Mouse (Mus musculus) spleen, postnatal 14 days (tissue): ENCODE data around the gene Eif2ak3.

Source experiments
- DNase-seq, 2 experiments: peaks; one replicate each; pipeline ENCODE4 v3.0.0; 2021 to 2022; ENCODE audit warnings: low spot score in 2 of 2

The Eif2ak3 gene

DNA sequence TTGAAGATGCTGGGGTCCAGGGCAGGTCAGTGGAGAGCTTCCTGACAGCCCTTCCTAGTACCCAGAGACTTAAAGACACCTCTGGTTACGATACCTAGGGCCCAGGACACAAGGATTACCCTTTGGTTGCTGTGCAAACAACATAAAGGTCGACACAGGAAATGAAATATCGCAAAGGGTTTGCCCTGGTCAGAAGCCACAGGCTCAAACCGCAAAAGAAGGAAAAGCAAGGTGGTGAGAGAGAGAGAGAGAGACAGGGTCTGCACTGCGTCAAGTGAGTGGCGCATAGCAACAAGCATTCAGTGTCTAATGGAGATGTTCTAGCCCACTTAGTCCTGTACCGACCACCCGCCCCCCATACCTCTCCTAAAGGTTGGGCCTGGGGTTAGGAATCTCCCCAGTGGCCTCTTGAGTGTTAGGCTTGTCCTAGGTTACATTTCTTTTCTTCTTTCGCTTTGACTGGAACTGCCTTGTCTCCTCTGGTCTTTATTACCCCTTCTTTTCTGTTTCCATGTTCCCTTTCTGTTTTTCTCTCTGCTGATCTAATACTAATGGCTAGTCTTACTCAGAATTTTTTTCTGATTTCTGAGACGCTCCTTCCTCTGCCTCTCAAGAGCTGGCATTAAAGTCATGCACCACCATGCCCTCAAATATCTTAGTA is 13.0 kb upstream of the Eif2ak3 start:
- DNase-seq = no peak

DNA sequence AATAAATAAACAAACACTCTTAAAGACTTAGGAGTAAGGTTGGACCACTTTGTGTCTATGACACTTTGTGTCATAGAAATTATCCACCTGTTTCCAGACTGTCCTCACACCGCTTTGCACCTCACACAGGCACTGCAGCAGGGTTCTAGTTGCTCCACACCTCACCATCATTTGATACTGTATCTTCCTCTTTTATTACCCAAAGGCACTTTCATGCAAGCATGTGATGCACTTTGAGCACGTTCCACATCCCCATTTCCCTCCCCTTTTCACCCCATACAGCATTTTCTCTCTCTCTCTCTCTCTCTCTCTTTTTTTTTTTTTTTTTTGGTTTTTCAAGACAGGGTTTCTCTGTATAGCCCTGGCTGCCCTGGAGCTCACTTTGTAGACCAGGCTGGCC is 7.0 kb upstream of the Eif2ak3 start:
- DNase-seq = no peak

DNA sequence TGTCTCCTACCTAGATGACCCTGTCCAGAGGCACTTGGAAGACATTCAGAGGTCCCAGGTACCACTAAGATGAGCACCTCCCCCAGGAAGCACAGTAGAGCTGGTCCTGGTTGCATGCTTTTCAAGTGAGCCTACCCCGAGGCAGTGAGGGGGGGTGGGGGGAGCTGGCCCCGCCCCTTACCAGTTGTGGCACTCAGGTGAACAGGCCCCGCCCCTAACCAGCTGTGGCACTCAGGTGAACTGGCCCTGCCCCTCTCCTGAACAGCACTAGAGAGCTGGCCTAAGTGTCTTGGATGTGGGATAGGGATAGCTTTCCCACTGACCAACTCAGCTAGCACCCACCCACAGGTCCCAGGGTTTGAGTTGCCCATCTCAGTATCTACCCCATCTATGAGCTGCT is 5.8 kb upstream of the Eif2ak3 start:
- DNase-seq = no peak

DNA sequence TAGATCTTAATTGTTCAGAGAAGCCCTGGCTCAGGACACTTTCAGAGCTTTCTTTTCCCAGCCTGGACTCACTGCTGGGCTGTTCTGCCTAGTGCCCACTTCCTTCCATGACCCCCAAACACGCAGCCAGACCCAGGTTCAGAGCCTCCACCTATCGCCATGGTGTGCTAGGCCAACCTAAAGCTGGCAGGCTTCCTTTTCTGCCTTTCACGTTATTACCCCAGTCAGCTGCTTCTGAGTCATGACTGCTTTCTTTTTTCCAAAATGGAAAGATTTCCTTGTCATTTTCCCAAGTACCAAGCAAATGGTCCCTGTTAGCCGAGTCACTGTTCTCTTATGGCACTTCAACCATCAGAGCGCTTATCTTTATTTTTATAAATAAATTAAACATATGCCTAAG is 4.0 kb upstream of the Eif2ak3 start:
- DNase-seq = no peak

DNA sequence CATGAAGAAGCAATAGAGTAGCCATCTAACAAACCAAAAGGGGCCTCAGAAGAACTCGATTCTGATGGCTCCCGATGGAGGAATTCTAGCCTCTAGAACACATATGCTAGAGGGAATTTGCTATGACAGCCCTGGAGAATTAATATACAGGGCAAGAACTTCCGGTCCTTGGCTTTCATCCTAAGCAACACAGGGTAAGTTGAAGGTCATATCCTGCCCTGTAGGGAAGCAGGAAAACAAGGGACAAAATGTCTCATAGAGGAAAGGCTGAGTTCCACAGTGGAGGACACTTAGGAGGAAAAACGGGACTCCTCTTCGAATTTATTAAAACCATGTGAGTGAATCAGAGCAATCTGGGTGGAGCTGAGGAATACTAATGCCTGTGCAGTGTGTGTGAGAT is 1.3 kb upstream of the Eif2ak3 start:
- DNase-seq = no peak

DNA sequence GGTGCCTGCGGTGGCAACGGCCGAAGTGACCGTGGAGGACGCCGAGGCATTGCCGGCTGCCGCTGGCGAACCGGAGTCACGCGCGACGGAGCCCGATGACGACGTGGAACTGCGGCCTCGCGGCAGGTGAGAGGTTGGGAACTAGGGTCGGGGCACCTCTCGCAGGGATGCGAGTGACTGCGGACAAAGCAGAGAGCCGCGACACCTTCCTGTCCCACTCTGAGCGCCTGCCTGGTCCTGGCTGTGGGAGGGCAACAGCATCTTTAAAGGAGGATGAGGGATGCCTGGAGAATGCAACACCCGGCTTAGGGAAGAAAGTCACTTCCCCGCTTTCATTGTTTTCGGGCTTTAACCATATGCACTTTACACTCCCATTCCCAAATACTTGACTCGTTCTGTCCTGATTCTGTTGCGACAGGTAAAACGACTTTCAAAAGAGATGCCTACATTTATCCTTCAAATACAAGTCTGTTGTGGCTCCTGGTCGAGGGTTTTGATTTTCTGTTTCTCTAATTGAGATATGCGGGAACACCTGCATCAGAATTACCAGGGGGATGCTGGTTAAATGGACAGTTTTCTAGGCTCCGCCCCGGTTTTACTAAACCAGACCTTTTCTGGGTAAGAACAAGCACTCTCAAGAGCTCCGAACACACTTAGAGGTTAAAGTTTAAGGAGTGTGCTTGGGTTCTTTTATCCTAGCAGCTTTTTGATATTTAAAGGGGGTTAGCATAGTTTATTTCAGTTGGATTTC is 756 bp downstream of the Eif2ak3 start:
- peak; percentile 17 to 45 for DNase-seq

DNA sequence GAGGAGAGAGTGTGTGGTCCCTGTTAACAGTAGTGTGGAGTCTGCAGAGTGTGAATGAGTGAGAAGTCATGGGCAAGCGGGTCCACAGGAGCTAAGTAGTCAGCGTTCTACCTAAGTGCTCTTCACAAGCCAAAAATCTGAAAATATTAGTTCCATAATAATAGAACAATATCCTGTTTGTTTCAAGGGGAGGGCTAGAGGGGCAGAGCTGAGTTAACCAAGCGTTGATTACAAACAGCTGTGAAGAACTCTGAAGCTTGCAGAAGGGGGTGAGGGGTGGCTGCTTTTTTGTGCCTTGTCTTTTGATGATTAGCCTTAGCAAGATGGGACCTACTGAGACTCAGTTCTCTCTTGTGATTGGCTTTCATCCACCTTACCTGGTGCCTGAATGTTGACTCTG is 3.1 kb downstream of the Eif2ak3 start:
- DNase-seq = no peak

DNA sequence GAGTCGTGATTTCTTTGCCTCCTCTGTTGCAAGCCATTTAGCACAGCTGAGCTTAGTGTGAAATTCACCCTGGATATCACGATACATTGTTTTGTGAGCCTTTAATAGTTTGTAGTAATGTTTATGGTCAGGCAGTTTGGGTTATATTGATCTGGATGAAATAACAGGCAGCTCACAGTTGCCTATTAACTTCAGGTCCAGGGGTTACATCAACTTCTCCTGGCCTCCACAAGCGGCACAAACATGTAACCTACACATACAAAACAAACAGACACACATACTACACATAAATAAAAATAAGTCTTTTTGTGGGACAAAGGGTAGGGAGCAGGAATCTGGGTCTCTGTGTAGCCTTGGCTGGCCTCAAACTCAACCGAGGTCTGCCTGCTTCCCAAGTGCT is 9.1 kb downstream of the Eif2ak3 start:
- no peak for DNase-seq

DNA sequence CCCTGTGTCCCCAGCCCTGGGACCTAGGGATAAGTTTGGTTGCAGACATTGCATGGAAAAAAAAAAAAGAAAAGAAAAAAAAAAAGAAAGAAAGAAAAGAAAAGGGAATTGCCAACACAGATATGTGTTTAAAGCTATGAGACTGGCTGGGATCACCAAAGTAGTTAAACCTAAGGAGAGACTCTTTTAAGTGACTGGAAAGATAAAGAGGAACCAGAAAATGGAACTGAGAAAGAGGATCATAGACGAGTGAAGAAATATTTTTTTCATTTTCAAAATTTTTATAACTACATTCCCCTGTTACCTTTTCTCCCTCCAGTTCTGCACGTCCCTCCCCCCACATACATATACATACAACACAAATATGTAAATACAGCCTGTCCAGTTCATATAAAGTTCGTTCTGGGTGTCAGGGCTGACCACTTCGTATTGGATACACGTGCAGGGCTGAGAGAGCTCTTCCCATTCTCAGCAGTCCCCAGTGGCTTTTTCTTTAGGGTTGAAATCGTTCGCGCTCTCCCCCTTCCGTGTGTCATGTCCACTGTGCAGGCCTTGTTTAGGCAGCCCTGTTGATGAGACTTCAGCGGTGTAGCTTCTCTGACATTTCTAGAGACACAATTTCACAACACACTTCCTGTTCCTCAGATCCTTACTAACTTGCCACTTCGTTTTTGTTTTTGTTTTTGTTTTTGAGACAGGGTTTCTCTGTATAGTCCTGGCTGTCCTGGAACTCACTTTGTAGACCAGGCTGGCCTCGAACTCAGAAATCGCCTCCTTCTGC is 11.4 kb downstream of the Eif2ak3 start:
- no peak for DNase-seq

DNA sequence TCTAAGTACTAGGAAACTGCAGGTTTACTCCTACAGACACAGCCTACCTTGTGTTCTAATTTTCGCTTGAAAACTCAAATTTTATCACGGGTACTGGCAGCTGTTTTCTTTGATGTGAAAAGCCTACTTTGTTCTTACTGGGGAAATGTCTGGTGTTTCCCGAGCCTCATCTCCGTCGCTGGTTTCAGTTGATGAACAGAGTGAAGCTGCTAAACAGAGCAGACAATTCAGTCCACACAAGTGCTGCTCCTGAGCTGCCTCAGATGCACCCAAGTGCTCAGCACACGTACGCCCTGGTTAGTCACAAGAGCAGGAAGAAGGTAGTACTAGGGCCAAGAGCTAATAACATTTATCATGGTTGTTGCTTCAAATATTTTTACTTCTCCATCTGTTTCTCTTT is 18.4 kb downstream of the Eif2ak3 start:
- no peak for DNase-seq

DNA sequence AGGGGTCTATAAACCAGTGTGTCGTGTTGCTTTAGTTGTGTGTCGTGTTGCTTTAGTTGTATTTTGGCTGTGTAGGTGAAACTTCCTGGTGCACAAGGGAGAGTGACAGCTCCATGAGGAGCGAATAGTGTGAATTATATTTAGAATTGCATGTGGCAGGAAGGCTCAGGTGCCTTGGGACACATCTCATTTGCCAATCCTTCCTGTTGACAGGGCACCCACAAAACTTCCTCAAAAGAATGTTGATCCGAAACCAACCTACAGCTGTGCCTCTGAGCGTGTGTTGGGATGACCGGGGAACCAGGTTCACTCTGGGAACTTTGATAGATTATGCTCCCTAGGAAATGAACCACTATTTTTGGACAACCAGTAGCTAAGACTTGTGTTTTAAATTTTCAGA is 20.0 kb downstream of the Eif2ak3 start:
- no peak for DNase-seq

DNA sequence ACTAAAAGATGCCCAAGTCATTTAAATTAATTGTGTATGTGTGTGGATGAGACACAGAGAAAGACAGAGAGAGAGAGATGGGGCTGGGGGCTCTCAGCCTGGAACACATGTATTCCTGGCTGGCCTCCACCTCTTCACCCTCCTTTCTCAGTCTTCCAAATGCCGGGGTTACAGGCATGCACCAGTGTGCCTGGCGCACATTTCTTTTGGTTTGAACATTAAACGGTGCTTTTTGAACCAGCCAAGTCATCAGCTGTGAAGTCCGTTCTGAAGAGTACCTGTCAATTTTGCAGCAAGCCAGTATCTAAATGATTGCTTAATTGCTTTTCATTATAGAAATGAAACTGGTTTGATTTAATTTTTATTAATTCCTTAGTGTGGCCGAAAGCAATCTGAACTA is 22.4 kb downstream of the Eif2ak3 start:
- no peak for DNase-seq

DNA sequence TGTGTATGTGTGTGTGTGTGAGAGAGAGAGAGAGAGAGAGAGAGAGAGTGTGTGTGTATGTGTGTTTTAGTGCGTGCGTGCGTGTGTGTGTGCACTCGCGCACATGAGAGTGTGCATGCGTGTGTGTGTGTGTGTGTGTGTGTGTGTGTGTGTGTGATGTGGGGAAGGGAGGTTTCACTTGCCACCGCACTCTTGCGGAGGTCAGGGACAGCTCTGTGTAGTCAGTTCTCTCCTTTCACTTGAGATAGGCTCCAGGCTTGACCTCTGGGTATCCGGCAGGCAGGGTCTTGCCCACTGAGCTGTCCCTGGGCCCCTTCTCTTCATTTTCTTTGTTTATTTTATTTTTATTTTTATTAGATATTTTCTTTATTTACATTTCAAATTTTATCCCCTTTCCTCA is 23.0 kb downstream of the Eif2ak3 start:
- no peak for DNase-seq

DNA sequence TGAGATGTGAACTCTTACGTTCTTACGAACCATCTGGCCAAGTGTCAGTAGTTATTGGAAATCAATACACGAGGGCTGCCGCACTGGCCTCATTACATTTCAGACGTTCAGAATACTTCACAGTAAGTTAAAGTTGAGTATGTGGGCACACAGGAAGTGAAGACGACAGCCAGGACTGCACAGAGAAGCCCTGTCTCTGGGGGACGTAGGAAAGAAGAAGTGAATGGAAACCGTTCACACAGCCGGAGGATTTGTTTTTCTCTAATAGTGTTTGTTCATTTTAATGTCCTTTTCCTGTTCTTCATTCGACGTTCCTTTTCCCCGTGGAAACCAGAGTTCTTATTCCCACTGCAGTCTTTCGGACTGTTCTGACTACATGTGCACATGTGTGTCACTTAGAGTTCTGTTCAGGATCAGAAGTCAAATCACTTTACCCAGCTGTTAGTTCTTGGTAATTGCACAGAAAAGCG is 27.2 kb downstream of the Eif2ak3 start:
- DNase-seq = peak in 1 of 2 experiments; percentile 9

DNA sequence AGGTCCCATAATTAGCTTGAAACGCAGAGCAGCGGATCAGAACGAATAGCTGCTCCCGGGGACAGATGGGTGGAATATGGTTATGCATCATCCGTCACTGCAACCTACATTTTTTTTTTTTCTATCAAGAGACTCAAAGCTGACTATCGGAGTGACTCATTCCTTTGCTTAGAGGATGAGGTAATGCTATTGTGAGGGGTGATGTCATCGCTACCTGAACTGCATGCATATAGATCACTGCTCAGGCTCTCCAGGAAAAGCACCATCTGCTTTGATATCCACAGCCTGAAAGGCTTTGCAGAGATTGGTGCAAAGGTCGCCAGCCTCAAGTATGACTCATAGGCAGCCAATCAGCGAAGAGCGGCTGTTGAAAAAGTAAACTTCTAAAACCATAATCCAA is 27.8 kb downstream of the Eif2ak3 start:
- no peak for DNase-seq

DNA sequence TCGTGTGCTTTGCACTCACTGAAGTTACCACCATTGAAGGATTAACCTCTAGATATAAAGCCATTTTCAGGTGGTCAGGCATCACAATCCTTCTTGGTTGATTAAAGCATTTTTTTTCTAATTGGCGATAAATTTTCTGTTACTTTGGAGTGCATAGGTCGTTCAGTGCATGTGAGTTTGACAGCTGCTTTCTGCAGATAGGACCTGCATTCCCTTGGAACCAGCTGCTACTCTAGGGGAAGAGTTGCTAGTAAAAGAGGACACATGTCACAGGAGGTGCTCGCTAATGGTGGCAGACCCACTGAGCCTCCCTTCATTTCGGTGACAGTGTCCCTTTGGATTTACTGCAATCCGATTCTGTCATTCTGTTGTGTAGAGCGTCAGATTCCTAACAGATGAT is 28.3 kb downstream of the Eif2ak3 start:
- DNase-seq = no peak

DNA sequence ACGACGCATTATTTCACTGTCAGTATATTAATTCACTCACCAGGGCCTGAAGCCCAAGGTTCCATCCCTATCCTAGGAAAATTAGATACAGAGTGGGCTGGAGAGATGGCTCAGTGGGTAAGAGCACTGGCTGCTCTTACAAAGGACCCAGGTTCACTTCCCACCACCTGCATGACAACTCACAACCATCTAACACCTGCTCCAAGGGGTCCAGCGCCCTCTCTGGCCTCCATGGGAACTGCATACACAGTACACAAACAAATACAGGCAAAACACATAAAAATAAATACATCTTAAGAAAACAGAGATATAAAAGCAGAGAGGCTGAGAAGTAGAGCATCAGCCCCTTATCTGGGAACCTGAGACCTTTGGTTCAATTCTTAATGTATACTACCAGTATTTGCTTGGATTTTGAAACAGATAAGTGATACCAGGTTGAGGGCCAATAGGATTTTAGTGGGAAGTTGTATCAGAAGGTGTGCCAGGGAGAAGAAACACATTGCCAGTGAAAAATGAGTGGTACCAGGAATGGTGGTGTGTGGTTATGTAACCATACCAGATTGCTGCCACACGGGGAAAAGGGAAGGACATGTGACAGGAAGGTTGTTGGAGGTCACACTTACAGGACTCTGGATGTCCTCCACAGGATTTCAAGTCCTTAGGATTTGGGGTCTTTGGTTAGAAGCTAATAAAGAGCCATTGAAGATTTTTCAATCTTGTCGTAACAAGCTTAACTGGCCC is 29.9 kb downstream of the Eif2ak3 start:
- no peak for DNase-seq

DNA sequence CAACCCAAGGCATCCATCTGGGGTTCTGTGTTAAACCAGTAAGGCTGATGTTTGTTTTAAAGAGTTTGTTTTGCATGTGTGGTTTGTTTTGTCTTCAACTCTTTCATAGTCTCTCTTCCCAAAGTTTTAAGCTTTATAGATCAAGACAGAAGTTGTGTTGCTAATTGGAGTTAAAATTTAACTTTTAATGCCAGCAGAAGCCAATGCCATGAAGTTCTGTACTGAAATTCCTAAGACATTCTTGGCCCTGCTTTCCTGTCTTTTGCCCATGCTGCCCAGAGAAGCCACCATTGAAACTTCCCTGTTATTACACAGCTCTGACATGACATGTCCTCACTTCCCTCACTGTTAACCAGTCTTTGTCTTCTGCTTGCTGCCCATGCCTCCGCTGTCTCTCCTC is 30.7 kb downstream of the Eif2ak3 start:
- no peak for DNase-seq

DNA sequence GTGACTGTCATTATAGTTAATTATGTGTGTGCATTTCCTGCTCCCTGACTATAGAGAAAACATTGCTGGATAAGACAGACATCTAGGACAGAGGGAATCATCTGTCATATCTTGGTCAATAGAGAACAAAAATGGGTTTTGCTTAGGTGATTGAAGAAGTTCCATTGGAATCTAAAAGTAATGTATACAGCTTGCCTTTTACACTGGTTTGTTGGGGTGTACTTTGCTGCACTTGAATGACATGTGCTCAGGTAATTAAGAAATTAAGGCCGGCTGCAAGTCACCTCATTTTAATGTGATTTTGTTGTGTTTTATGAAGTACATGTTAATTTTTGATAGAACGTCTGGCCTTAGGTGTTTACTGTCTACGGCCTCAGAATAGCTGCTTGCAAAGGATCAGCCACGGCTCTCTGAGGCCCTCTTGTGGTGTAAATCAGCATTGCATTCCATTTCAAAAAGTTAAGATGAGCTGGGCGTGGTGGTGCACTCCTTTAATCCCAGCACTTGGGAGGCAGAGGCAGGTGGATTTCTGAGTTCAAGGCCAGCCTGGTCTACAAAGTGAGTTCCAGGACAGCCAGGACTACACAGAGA is 36.5 kb downstream of the Eif2ak3 start:
- peak; percentile 36 to 73 for DNase-seq

DNA sequence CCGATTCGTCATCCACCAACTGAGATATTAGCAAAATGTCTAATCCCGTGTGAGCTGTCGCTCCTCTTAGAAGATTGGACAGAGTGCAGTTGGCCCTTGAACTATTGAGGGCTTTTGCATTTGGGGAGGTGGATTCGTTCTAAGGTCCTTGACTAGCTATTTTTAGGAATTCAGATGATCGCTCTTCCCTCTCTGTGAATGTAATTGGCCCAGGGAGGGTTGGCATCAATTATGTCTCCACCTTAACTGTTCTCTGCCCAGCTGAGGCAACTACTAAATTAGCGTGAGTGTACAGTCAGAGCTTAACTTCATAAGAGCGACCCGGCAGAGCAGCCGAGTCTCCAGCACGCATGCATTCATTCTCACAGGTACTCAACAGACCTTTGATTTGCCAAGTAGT is 43.7 kb downstream of the Eif2ak3 start:
- no peak for DNase-seq

DNA sequence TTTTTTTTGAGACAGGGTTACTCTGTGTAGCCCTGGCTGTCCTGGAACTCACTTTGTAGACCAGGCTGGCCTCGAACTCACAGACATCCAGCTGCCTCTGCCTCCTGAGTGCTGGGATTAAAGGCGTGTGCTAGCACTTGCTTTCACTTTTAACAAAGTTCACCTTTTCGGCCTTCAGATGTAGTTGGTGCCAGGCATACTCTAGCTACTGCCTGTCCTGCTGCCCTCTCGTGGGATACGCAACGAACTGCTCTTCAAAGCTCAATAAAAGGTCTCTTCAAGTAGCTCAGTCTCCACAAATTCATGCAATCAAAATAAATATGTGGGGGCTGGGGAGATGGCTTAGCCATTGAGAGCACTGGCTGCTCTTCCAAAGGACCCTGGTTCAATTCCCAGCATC is 53.9 kb downstream of the Eif2ak3 start:
- no peak for DNase-seq

DNA sequence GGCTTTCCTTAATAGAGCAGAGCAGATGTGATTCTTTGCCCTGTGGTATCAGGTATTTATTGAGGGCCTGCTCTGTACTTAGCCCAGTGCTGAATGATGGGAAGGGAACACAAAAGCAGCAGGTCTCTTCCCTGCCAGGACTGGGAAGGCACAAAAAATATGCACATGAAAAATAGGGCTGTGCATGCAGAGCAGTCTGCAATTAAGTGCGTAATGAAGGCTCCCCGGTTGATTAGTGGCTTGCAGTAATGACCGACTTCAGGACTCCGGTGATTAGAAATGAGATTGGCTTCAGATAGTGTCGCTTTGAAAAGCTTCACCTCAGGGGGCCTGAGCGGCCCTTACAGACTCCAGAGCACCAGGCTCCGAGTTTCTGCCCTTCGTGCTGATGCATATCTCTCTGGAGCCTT is 55.3 kb downstream of the Eif2ak3 start:
- no peak for DNase-seq
